Mouse (Mus musculus) limb, embryonic 10.5 days (tissue): ENCODE results near the gene Pdf. TPM values are rescaled to one million over a fixed set of nuclear protein-coding genes. Genes with fewer than 3 reads are reported as not detected.

Source experiments
- DNase-seq: peaks from one replicate; pipeline ENCODE4 v3.0.0-alpha.2; 2017; ENCODE audit warnings: low spot score
- H3K27ac ChIP-seq: fragments of 300-500 bp; sonication (generic); 2 replicates; pipeline ENCODE4 v1.5.1; 2016; ENCODE audit warnings: mild to moderate bottlenecking
- H3K27me3 ChIP-seq: fragments of 300-500 bp; sonication (generic); 2 replicates; pipeline ENCODE4 v1.6.1; 2016; ENCODE audit warnings: low read depth, mild to moderate bottlenecking; ENCODE audit not compliant: poor library complexity, severe bottlenecking
- H3K36me3 ChIP-seq: fragments of 300-500 bp; sonication (generic); 2 replicates; pipeline ENCODE4 v1.6.1; 2016; ENCODE audit warnings: mild to moderate bottlenecking, moderate library complexity
- H3K4me1 ChIP-seq: fragments of 300-500 bp; sonication (generic); 2 replicates; pipeline ENCODE4 v1.6.1; 2016
- H3K4me3 ChIP-seq: fragments of 300-500 bp; sonication (generic); 2 replicates; pipeline ENCODE4 v1.5.1; 2016; ENCODE audit warnings: mild to moderate bottlenecking, moderate library complexity
- H3K9me3 ChIP-seq: fragments of 300-500 bp; sonication (generic); replicated peaks from 2 replicates; pipeline ENCODE4 v1.6.1; 2016; ENCODE audit warnings: mild to moderate bottlenecking
- WGBS: fragments of 180-500 bp; shearing (Covaris S2); methylation state at CpG from one replicate; pipeline ENCODE4 v1.1.7; 2016; 5-methylcytosine and 5-hydroxymethylcytosine counted together
- polyA plus RNA-seq: library from polyadenylated mRNA; unstranded; fragments of >200 nt; fragmentation: Nextera tagmentation; extraction: Ambion mirVana; gene quantifications from 2 replicates; pipeline ENCODE4 v1.2.1, GENCODE M21; 2016

The Pdf gene
- 61.1 and 64.5 TPM in 2 replicates for polyA plus RNA-seq

DNA sequence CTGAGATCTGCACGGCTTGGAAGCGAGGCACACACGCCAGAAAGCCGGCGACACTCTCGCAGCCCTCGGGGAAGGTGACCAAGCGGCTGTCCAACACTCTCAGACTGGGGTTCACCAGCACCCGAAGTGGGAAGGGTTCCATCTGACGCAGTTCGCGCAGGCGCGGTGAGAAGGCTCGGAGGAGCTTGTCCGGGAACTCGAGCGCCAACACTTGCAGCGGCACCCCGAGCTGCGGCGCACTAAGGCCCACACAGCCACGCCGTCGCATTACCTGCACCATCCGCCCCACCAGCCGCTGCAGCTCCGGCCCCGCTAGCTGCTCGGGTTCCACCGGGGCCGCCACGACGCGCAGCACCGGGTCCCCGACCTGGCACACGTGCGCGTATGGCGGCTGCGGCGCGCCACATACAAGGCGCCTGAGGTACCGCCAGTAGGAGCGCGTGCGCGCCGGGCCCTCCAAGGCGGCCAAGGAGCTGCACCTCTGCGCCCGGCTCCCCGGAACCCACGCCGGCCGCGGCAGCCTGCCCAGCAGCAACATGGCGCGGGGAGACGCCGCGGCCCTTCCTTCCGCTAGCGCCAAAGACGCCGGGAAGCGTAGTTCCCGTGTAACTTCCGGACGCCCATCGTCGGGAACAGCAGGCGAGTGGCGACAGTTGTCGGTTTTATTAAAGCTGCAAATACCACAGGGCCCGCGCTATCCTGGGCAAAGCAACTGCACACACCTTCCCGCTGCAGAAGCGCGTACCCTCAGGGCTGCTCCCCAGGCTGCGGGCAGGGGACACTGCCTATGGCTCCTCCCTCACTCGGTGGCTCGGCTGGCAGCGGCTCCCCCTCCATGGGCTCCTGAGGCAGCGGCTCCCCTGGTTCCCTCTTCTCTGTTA is at the start of gene Pdf:
TSS of gene Pdf (minus strand) at position 554 of the 881 bp plus-strand sequence.
- peaks cover 91% of the 10 kb centered on the region for H3K36me3 ChIP-seq
- DNase-seq, result peak; percentile 85
- under 1% methylated on average over 87 of the region's 87 CpGs for WGBS
- H3K27me3 ChIP-seq, result no peaks in the 10 kb centered on the region
- peak within 1 kb of the TSS; percentile 90 for H3K4me3 ChIP-seq
- H3K4me1 ChIP-seq, result peaks cover 23% of the 10 kb centered on the region
- H3K27ac ChIP-seq, result peak within 1 kb of the TSS; percentile 95
- H3K9me3 ChIP-seq, result no peaks in the 10 kb centered on the region

DNA sequence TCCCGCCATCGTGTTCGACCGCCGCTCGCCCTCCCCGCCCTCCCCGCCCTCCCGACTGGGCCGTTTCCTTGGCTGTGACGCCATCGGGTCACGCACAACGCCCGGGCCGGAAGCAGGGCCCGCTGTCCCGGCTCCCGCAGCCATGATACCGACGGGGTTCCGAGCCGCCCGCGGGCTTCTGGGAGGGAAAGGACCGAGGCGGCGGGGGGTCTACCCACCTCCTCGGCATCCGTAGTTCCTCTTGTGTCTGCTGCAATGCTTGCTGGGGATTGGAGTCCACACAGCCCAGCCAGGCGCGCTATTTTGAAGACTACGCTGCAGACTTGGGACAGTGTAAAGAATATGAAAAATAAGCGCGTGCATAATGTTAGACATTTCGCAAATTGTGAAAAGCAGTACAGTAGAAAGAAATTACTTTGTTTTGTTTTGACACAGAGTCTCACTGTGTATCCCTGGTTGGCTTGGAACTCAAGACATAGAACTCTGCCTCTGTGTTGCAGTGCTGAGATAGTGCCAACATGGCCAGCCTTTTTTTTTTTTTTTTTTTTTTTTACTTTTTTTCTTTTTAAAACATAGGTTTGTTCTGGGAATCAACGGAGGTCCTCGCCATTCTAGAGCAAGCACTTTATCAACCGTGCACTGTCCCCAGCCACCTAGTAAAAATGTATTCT is 48.1 kb upstream of the Pdf start, which contains the start of gene Terf2:
TSS of gene Terf2 (minus strand) at position 182 of the 671 bp plus-strand sequence.
- no peaks in the 10 kb centered on the region for H3K9me3 ChIP-seq
- H3K4me1 ChIP-seq, result peaks cover 16% of the 10 kb centered on the region
- H3K36me3 ChIP-seq, result peaks cover 32% of the 10 kb centered on the region
- H3K4me3 ChIP-seq, result peak within 1 kb of the TSS; percentile 97
- peak; percentile 99 for DNase-seq
- WGBS, result 3% methylated on average over 39 of the region's 39 CpGs
- H3K27me3 ChIP-seq, result no peaks in the 10 kb centered on the region
- H3K27ac ChIP-seq, result peak within 1 kb of the TSS; percentile 98

GRCm38 (mm10) chr8:107095717-107096365 is 47.4 kb upstream of the Pdf start:
- no peaks in the 10 kb centered on the region for H3K27me3 ChIP-seq
- 1% methylated on average over 48 of the region's 53 CpGs for WGBS
- peak overlapping the region; percentile 97 for H3K4me3 ChIP-seq
- no peaks in the 10 kb centered on the region for H3K9me3 ChIP-seq
- no peak for DNase-seq
- peaks cover 38% of the 10 kb centered on the region for H3K36me3 ChIP-seq
- peak overlapping the region; percentile 98 for H3K27ac ChIP-seq
- H3K4me1 ChIP-seq, result peaks cover 16% of the 10 kb centered on the region

DNA sequence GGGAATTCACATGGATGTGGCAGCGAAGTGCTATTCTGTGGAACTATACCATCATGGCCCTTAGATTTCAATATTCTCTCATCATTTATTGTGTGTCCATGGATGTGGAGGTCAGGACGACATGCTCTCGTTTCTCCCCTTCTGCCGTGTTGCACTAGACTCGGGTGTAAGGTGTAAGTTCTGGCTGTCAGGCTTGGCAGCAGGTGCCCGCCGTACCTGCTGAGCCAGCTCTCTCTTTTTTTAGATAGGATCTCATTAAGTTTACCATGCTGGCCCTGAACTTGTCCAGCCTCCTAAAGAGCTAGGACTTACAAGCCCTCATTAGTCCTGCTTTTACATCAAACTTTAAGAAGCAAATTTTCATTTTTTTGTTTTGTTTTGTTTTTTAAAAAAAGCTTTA is 42.1 kb upstream of the Pdf start:
- H3K36me3 ChIP-seq, result peaks cover 88% of the 10 kb centered on the region

DNA sequence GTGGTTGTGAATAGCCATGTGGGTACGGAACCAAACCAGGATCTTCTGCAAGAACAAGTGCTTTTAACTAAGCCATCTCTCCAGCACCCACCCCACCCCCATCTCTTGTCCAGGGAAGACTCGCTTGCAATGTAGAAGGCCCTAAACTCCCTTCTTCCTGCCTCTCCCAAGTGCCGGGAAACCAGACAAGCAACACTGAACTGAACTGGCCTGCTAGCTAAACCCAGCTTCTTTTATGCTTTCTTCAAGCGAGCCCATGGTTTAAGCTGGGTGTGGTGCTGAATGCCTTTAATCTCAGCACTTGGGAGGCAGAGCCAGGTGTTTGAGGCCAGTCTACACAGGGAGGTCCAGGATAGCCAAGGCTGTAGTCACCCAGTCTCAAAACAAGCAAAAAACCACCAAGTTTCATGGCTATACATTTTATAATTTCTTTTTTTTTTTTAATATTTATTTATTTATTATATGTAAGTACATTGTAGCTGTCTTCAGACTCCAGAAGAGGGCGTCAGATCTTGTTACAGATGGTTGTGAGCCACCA is 40.2 kb upstream of the Pdf start:
- H3K4me3 ChIP-seq, result no peak overlapping the region
- no peaks in the 10 kb centered on the region for H3K9me3 ChIP-seq
- no peaks in the 10 kb centered on the region for H3K27me3 ChIP-seq
- H3K4me1 ChIP-seq, result no peaks in the 10 kb centered on the region
- 96% methylated on average over 5 of the region's 5 CpGs for WGBS
- no peak for DNase-seq
- H3K27ac ChIP-seq, result no peak overlapping the region
- peaks cover 94% of the 10 kb centered on the region for H3K36me3 ChIP-seq

More for the DNA sequence above, 42.1 kb upstream of the Pdf start:
- H3K4me1 ChIP-seq, result peaks cover 16% of the 10 kb centered on the region
- no peak overlapping the region for H3K27ac ChIP-seq
- no peak overlapping the region for H3K4me3 ChIP-seq
- WGBS, result 93% methylated on average over 7 of the region's 7 CpGs
- DNase-seq, result no peak
- no peaks in the 10 kb centered on the region for H3K9me3 ChIP-seq
- no peaks in the 10 kb centered on the region for H3K27me3 ChIP-seq

GRCm38 (mm10) chr8:107086018-107086417 is 37.6 kb upstream of the Pdf start:
- DNase-seq, result no peak
- Histone ChIP-seq H3K9me3 (no peaks in the 10 kb centered on the region), H3K27ac (no peak overlapping the region), H3K4me1 (no peaks in the 10 kb centered on the region), H3K4me3 (no peak overlapping the region), H3K36me3 (peaks cover 96% of the 10 kb centered on the region), H3K27me3 (no peaks in the 10 kb centered on the region)
- 97% methylated on average over 5 of the region's 5 CpGs for WGBS

GRCm38 (mm10) chr8:107085358-107085757 is 36.9 kb upstream of the Pdf start:
- no peaks in the 10 kb centered on the region for H3K27me3 ChIP-seq
- H3K9me3 ChIP-seq, result no peaks in the 10 kb centered on the region
- H3K4me3 ChIP-seq, result no peak overlapping the region
- 97% methylated on average over 17 of the region's 17 CpGs for WGBS
- DNase-seq, result no peak
- peaks cover 96% of the 10 kb centered on the region for H3K36me3 ChIP-seq
- no peak overlapping the region for H3K27ac ChIP-seq
- no peaks in the 10 kb centered on the region for H3K4me1 ChIP-seq

GRCm38 (mm10) chr8:107076239-107076888 is 27.9 kb upstream of the Pdf start:
- no peak overlapping the region for H3K4me3 ChIP-seq
- no peaks in the 10 kb centered on the region for H3K9me3 ChIP-seq
- H3K27ac ChIP-seq, result no peak overlapping the region
- peaks cover 4% of the 10 kb centered on the region; the same call in 1 of the 2 replicates for H3K4me1 ChIP-seq
- peaks cover 99% of the 10 kb centered on the region for H3K36me3 ChIP-seq
- DNase-seq, result no peak
- WGBS, result 94% methylated on average over 7 of the region's 7 CpGs
- H3K27me3 ChIP-seq, result no peaks in the 10 kb centered on the region

- Histone ChIP-seq H3K27me3 (no peaks in the 10 kb centered on the region), H3K4me1 (peaks cover 4% of the 10 kb centered on the region; the same call in 1 of the 2 replicates), H3K36me3 (peaks cover 99% of the 10 kb centered on the region), H3K9me3 (no peaks in the 10 kb centered on the region), H3K4me3 (no peak overlapping the region), H3K27ac (no peak overlapping the region)
- 94% methylated on average over 1 of the region's 1 CpGs for WGBS
- DNase-seq, result no peak
Observed at GRCm38 (mm10) chr8:107074128-107074527, 25.7 kb upstream of the Pdf start.

- no peak for DNase-seq
- Histone ChIP-seq H3K9me3 (no peaks in the 10 kb centered on the region), H3K36me3 (peaks cover 99% of the 10 kb centered on the region), H3K27ac (no peak overlapping the region), H3K27me3 (no peaks in the 10 kb centered on the region), H3K4me3 (no peak overlapping the region), H3K4me1 (peaks cover 4% of the 10 kb centered on the region; the same call in 1 of the 2 replicates)
- WGBS, result 84% methylated on average over 4 of the region's 4 CpGs
Observed at GRCm38 (mm10) chr8:107073706-107074105, 25.3 kb upstream of the Pdf start.

GRCm38 (mm10) chr8:107065511-107066496 is 17.4 kb upstream of the Pdf start, which contains the start of gene Tmed6:
Gene Tmed6 (minus strand): TSS chr8:107065644.
- Histone ChIP-seq H3K27me3 (no peaks in the 10 kb centered on the region), H3K4me3 (no peak within 1 kb of the TSS), H3K4me1 (peaks cover 11% of the 10 kb centered on the region), H3K36me3 (peaks cover 26% of the 10 kb centered on the region), H3K9me3 (no peaks in the 10 kb centered on the region), H3K27ac (no peak within 1 kb of the TSS)
- no peak for DNase-seq
- WGBS, result 59% methylated on average over 17 of the region's 17 CpGs
